Mouse (Mus musculus): ENCODE measurements at regions not wholly inside any gene's neighbourhood (a gene's known extent, or its start where the extent isn't known, plus 50 kb on each side); places are given as distances from the start of the nearest gene placed in this dataset.

DNA sequence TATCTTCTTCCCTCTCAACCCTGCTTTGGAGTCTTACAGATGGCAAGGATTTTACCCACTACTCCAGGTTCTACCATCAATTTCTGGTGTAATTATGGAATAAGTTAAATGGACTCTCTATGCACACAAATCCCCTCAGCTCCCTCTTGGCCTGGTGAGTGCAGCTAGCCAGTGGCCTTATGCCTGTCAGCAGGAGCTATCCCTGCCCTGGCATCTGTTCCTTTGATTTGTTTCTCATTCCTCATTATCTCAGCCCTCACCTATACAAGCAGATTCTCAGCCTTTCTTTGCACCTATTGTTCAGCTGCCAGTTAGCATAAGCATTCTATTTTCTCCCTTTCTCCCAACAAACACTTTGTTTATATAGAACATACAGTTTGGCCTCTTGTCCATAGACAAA lies 150.3 kb downstream of the Rnf152 start:
- DNase-seq (ENCODE audit: low spot score in 2 of 2), result no peak

DNA sequence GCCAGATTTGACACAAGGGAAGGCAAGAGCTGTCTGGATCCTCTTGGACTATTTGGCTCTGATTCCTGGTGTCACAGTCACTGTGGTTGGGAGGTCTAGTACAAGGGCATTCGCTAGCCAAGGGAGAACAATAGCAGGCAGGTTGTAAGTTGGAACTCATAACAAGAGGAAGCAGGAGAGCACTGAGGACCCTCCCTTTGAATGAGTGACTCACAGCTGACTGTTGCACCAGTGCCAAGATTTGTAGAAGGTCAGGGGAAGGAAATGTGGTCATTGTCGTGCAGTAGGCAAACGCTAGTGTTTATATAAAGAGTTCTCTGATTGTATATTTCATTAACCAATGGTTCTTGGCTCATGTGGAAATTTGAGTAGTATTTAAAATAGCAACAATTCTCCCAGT lies 157.2 kb downstream of the Rnf152 start:
- no peak for DNase-seq (ENCODE audit: low spot score in 2 of 2)

DNA sequence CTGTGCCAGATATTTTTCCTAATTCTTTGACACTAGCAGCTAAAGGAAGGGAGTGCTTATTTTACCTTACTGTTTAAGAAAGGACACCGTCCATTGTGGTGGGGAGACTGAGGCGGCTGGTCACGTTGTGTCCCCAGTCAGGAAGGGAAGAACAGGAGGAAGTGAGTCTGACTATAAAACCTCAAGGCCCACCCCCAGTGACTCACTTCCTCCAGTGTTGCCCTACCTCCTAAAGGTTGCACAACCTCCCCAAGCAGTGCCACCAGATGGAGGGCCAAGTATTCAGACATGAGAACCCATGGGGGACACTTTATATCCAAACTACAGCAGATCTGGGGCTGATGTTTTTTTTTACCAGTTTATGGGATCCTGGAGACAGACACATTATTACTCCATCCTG lies 165.4 kb downstream of the Rnf152 start:
- DNase-seq (ENCODE audit: low spot score in 2 of 2), result no peak

DNA sequence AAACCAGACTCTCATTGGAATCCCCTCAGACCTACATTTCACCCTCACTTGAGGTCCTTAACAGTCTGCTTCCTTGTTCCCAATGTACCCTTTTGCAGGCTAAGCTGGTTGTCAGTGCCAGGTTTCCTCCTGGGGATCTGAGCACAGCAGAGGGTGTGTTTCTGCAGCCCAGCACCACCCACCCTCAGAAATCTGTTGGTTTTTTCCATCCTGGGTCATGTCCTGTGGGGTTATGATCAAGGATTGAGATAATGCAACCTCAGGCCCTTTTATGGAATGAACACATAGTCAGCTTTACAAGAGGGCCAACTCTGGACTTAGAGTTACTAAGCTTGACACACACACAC lies 167.6 kb downstream of the Rnf152 start:
- no peak for DNase-seq (ENCODE audit: low spot score in 2 of 2)

DNA sequence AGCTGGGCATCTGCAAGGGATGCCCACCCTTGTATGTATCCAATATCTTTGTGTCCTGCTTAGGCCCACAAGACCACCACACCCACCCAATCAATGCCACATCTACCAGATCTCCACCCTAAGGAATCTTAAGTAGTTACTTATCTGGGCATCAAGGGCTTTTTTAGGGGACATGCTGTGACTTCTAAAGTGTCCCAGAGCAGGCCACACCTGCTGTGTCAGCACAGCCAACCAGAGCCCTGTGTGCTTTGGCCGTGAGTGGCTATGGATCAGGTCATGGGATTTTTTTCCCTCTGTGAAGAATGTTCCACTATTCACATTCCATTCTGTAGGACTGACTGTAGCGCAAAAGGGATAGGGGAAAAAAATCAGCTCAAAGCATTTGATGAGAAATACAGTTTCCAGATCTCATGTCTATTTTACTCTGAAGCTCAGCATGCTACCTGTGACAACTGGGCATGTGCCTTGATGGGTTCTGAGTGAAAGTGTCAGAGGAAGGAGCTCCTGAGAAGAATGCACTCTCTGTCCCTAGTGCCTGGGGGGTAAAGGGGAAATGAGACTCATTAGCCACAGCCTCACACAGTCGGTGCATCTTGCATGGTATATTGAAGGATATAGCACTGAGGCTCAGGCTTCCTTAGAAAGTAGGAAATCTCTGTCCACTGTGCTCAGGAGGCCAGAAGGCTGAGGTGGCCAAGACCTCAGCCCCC lies 168.1 kb downstream of the Rnf152 start:
- no peak for DNase-seq (ENCODE audit: low spot score in 2 of 2)

DNA sequence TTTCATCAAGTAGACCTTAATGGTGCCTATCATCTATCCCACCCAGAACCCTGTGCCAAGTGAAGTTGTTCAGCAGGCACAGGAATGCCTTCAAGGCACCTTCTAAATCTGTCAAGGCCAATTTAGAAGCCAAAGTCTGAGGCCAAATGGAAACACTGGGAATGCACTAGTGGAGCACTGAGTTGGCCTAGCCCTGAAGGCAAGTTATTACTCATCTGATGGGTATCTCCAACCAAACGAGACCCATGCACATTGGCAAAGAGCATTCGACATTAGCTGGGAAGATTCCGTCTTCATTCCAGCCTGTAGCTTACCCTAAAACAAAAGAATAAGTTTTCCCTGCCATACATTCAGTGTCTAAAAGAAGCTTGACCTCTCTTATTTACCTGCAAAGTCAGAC lies 172.0 kb downstream of the Rnf152 start:
- DNase-seq (ENCODE audit: low spot score in 2 of 2), result no peak

DNA sequence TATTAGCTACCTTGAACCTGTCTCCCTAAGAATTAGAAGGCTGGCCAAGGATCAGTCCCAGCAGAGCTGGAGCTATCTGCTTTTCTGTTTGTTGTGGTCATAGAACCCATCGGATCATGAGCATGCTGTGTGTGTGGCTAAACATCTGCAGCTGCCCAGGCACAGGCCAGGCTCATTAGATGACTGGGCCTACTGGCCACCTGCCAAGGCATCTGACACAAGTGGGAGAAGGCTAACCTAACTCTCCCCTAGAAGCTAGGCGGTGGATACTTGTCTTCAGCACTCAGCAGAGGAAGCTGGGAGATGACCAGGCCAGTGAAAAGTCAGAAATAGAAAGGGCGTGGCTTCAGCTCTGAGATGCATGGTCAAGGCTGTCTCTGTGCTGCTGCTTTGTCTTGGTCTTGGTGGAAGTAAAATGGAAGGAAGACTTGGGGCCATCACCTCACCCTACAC lies 177.1 kb downstream of the Rnf152 start:
- peak in 1 of 2 experiments; percentile 7 for DNase-seq (ENCODE audit: low spot score in 2 of 2)

DNA sequence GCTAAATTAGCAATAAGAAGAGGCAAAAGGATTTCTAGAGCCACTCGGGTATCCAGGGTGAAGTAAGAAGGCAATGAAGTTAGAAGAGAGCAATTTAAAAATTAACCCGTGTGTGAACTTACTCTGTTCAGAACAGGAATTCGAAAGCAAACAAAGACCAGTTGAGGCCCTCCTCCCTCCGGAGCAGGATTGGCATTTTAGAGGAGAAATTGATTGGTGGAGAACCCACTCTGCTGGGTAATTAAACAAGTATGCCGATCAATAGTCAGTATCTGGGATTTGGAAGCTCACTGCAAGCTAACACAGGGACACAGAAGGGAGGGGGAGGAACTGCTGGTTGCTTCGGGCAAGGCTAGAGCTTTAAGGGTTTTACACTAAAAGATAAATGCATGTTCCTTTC lies 177.7 kb downstream of the Rnf152 start:
- no peak for DNase-seq (ENCODE audit: low spot score in 2 of 2)

DNA sequence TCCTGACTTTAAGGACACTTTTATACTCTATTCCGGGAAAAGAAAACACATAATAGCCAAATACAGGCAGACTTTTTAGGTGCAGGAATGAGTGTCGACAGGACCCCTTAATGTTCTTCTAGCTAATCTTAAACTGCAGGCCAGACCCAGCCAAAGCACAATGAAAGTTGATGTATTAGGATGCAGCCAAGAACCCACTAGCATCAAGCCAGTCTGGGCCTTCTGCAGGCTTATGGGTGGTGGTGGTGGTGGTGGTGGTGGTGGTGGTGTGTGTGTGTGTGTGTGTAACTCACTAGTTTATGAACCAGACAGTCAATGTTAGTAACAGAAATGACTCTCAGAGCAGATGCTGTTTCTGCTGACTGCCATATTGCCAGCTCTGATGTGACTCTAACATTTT lies 178.6 kb downstream of the Rnf152 start:
- no peak for DNase-seq (ENCODE audit: low spot score in 2 of 2)

DNA sequence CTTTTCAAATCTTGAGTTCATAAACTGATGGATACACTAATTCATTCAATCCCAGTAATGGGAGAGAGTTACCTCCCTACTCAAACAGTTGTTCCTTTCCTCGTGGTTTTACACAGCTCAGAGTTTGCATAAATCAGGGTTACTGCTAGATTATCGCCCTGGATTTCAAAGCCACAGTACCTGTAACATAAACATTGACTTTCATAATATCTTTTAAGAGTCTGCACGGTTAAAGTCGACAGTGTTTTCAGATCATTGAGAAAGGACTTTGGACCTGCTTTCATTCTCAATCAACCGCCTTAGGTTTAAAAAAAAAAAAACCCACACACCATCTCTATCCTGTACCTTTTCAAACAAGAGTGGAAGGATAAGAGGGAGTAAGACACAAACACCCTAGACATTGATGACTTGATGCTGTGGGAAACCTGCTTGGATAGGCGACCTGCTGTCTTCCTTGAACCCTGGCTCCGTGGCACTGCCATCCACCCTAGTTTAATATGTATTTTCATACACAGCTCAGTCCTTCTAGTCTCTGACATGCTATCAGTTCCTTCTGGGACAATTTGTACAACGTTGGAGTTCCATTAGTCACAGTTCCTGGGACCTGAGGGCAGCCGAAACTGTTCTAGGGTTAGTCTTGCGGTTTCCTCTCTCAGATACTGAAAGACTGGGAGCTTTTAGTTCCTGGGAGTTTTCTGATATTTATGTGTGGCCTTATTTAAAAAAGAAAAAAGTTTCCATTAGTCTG lies 179.3 kb downstream of the Rnf152 start:
- no peak for DNase-seq (ENCODE audit: low spot score in 2 of 2)

DNA sequence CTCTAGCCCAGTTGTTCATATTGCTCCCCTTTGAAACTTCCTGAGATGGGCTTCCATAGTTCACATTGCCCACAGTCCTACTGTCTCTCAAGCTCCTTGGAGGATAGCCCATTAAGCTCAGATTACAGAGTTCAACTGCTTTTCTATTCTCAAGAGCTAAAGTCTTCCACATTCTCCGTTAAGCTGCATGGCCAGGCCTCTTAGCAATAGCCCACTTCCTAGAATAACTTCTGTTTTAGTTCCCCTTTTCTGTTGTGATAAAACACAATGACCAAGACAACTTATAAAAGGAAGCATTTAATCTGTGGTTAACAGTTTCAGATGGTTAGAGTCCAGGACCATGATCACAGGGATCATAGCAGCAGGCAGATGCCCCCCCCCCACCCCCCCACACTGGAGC lies 185.5 kb downstream of the Rnf152 start:
- no peak for DNase-seq (ENCODE audit: low spot score in 2 of 2)

DNA sequence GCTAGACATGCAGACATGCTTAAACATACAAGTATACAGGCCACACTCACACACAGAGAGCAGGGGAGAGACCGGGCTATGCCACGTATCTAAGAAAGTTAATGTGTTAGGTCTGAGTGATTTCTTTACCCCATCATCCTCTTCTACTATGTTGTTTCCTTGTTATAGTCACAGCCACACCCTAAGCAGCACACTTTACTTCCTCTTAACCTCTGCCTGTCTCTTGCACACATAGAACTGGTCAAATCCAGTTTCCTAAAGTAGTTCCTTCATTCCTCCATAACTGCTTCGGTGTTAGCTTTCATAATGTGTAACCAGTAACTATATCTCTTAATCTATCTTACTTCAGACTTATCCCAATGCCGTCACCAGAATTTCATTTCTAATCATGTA lies 186.4 kb downstream of the Rnf152 start:
- DNase-seq (ENCODE audit: low spot score in 2 of 2), result no peak

DNA sequence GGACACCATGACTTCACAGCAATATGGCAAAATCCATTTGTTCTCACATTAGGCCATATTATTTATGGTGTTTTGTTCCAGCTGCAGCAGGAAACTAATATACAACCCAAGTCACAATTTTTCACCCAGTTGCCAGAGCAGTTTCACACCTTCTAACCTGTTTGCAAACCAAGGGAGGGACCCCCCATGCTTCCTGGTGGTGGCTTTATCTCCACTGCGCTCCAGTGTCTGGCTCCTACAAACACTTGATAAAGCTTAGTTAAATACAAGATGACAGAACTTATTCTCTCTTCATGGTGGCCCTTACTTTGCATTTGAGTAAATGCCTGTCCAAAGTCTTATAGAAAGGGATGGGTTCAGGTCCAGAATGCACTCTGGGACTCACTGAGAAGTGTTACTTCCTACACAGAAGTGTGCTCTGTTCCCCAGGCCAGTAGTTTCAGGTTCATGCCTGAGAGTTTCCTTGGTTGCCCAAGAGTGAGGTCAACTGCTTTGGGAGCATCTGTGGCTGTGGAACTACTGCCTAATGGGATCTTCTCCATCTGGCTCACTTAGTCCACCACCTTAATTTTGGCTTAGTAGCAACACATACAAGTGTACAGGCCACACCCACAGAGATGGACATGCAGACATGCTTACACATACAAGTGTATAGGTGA lies 186.9 kb downstream of the Rnf152 start:
- no peak for DNase-seq (ENCODE audit: low spot score in 2 of 2)

DNA sequence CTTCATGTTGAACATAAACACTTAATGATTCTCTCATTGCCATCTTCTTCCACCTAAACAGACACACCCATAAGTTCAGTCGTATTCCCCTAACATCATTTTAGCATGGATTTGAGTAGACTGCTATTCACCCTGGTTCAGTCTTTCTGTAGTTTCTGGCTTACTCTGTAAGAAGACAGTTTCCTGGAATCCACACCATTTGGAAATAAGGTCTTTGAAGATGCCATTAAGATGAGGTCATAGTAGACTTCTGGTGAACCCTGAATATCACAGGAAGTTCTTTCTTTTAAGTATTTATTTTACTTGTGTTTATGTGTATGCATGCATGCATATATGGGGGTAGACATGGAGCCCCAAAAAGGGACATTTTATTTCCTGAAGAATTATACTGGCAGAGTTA lies 187.7 kb downstream of the Rnf152 start:
- DNase-seq (ENCODE audit: low spot score in 2 of 2), result no peak

DNA sequence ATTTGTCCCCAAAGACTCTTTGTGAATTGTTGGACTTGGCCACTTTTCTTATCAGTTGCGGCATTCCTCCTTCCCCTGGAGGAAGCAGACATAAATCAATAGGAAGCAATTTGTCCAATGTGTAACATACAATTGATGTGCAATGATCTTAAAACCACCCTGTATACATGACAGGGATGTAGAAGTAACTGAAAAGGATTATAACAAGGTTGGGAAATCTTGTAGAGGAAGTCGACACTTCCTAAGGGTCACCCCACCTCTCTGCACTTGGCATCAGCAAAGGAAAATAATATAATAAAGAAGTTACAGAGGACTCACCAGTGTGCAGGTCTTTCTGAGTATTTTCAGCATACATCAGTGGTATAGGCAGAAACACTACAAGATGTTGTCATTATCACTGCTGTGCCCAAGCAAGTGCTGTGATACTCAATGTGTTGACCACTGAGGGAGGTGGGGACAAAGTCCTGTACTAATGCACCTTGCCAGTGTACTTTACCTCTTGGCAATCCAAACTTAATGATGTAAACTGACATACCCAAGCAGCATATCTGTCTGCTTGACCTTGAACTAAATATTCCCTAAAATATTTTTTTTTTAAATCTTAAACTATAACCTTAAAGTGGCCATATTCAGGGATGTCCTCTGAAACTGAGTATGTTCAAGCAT lies 198.9 kb downstream of the Rnf152 start:
- DNase-seq (ENCODE audit: low spot score in 2 of 2), result no peak

DNA sequence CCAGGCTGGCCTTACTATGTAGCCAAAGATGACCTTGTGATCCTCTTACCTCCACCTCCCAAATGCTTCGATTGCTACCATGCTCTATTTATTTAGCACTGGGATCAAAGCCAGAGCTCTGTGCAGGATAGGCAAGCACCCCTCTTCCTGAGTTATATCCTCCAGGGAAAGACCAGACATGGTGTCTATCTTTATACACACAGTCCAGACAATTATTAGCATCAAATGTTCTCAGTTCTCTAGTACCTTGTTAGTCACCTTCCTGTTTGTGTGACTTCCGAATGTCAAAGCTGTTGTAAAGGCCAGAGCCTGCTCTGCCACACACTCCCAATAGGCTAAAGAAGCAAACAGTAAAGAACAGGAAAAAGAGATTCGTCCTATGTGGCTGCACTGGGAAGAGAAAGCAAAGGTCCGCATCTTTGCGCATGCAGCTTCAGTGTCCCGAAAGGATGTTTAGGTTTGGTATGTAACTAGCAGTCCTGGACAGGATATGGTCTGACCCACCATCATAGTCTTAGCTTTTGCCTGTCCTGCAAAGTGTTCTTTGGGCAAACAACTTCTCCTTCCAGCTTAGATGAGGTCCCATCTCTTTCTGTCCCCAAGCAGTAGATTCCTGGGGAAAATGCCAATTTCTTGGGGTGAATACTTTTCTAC lies 204.2 kb downstream of the Rnf152 start:
- DNase-seq (ENCODE audit: low spot score in 2 of 2), result no peak

DNA sequence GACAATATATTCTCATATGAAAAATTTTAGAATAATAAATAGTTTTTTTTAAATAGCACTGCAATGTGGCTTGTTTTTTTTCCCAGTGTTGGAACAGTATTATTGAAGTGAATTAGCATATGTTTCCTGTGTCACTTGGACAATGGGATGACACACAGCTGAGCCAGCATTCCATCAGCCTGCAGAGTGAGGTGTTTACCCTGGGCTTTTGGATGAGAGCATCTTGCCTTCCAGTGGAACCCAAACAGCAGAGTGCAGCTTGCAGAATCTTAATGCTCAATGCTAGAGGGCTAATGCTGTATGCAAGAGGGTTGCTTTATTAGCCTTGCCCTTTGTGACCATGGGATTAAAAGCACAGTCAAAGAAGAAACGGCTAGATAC lies 205.1 kb downstream of the Rnf152 start:
- no peak for DNase-seq (ENCODE audit: low spot score in 2 of 2)

DNA sequence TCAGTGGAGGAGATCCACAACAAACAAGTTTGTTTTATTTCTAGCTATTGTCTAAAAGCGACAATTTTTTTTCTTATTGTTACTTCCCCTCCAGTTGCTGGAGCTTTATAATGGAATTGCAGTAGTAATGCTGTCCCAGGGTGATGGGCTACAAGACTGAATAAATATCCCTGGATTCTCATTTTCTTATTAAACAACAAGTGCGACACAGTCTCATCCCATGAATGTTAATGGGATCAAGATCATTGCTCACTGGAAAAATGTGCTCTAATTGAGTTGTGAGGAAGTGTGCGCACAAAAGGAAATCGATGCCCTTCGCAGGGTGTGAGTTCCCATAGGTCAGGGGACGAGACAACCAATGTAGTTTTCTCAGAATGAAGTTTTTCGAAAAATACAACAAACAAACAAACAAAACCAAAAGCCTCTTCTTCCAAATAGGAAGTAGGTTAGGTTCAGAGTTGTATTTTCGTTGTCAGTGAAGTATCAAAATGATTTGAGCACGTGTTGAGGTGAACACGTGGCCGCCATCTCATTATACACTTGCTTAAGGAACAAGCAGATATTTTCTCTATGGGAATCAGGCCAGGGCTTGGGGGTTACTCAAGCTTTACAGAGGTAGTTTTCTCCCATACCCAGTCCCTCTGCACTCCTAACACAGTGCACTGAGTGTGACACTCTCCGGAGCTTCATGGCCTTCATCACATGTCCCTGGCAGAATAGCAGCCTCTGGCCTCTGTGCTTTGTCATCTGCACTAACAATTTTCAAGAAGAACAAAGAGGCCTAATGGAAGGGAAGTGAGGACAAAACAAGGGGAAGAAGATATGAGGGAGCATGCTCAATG lies 205.7 kb downstream of the Rnf152 start:
- DNase-seq (ENCODE audit: low spot score in 2 of 2), result no peak

DNA sequence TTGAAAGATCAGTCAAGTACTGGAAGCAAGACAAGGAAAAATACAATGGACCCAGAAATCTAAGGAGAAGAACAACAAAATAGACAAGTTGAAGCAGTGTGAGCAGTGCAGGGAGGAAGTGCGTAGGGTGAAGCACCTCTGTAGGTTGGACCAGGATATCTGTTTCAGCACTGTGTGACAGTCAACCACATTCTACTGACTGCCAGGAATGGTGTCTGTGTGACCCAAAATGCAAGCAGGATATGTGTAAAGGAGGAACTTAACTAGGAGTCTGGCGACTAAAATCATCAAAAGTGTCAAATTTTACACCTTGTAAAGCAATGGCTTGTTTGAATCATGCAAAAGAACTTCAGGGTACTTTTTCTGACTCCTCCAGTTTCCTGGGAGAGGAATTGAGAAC lies 207.7 kb downstream of the Rnf152 start:
- DNase-seq (ENCODE audit: low spot score in 2 of 2), result no peak

DNA sequence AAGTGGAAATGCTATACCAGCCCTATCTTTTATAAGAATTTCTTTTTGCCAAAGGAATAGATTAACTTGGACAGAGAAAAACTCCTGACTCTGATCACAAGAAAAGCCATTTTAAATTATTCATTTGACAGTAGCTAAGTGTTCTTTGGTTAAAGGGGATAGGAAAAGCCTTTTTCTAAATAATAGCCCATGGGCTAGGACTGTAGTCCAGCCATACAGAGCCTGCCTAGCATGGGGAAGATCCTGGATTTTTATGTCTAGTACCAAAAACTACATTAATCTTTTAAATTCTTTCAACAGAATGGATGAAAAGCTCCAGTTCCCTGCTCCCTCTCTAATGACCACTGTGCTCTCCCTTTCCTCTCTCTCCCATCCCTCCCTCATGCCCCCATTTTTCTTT lies 208.5 kb downstream of the Rnf152 start:
- DNase-seq (ENCODE audit: low spot score in 2 of 2), result no peak

DNA sequence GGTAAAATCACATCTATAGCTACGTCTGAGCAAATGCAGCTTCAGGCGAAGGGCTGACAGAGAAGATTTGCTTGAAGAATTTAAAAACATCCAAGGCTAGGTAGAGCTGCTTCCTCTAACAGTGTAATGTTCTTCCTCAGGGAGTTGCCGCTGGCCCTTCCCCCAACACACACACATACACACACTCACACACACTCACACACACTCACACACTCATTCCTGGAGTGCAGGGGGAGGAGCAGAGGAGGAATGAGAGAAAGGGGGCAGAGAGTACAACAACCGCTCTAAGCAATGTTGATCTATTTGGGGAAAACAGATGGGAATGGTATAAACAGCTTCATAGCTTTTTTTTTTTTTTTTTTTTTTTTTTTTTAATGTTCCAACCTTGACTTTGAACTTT lies 232.6 kb downstream of the Rnf152 start:
- no peak for DNase-seq (ENCODE audit: low spot score in 2 of 2)
